Mouse (Mus musculus) hindbrain, embryonic 11.5 days (tissue): Measurements from ENCODE around the gene Pfpl. TPM values are rescaled to one million over a fixed set of nuclear protein-coding genes. Genes with fewer than 3 reads are reported as not detected.

Experiments used
- ATAC-seq: fragments of 200-750 bp; cut with Nextera tagmentation; 2 replicates; pipeline ENCODE4 v1.8.0; 2017; ENCODE audit warnings: mild to moderate bottlenecking, moderate TSS enrichment, moderate library complexity; ENCODE audit not compliant: low FRiP score
- DNase-seq: peaks from one replicate; pipeline ENCODE4 v3.0.0-alpha.2; 2015; ENCODE audit warnings: low spot score
- H3K27ac ChIP-seq: fragments of 300-500 bp; sonication (generic); 2 replicates; pipeline ENCODE4 v1.5.1; 2014; ENCODE audit warnings: mild to moderate bottlenecking, low read depth, low read length
- H3K27me3 ChIP-seq: fragments of 300-500 bp; sonication (generic); 2 replicates; pipeline ENCODE4 v1.6.1; 2014; ENCODE audit warnings: mild to moderate bottlenecking, low read length, moderate library complexity, mixed read lengths; ENCODE audit not compliant: control insufficient read depth, insufficient read depth
- H3K36me3 ChIP-seq: fragments of 300-500 bp; sonication (generic); 2 replicates; pipeline ENCODE4 v1.6.1; 2014; ENCODE audit warnings: mild to moderate bottlenecking, low read length, moderate library complexity, mixed read lengths; ENCODE audit not compliant: control insufficient read depth, insufficient read depth
- H3K4me1 ChIP-seq: fragments of 300-500 bp; sonication (generic); replicated peaks from 2 replicates; pipeline ENCODE4 v1.6.1; 2014; ENCODE audit warnings: low read length, mixed read lengths; ENCODE audit not compliant: control insufficient read depth, insufficient read depth
- H3K4me2 ChIP-seq: fragments of 300-500 bp; sonication (generic); replicated peaks from 2 replicates; pipeline ENCODE4 v1.6.1; 2014; ENCODE audit warnings: mild to moderate bottlenecking, low read depth, low read length
- H3K4me3 ChIP-seq: fragments of 300-500 bp; sonication (generic); 2 replicates; pipeline ENCODE4 v1.5.1; 2014; ENCODE audit warnings: low read depth, low read length
- H3K9ac ChIP-seq: fragments of 300-500 bp; sonication (generic); 2 replicates; pipeline ENCODE4 v1.6.1; 2014; ENCODE audit warnings: low read depth, low read length
- H3K9me3 ChIP-seq: fragments of 300-500 bp; sonication (generic); 2 replicates; pipeline ENCODE4 v1.6.1; 2016; ENCODE audit warnings: low read length; ENCODE audit not compliant: control insufficient read depth
- WGBS: fragments of 180-500 bp; shearing (Covaris S2); extraction: QIAGEN DNeasy Blood & Tissue Kit; methylation state at CpG from one replicate; pipeline ENCODE4 v1.1.7; 2014; 5-methylcytosine and 5-hydroxymethylcytosine counted together
- polyA plus RNA-seq: library from polyadenylated mRNA; unstranded; fragments of >200 nt; fragmentation: Nextera tagmentation; extraction: Ambion mirVana; gene quantifications from 2 replicates; pipeline ENCODE4 v1.2.1, GENCODE M21; 2014

Gene Pfpl
- polyA plus RNA-seq, 1 experiment from 2014 or later: not detected

DNA sequence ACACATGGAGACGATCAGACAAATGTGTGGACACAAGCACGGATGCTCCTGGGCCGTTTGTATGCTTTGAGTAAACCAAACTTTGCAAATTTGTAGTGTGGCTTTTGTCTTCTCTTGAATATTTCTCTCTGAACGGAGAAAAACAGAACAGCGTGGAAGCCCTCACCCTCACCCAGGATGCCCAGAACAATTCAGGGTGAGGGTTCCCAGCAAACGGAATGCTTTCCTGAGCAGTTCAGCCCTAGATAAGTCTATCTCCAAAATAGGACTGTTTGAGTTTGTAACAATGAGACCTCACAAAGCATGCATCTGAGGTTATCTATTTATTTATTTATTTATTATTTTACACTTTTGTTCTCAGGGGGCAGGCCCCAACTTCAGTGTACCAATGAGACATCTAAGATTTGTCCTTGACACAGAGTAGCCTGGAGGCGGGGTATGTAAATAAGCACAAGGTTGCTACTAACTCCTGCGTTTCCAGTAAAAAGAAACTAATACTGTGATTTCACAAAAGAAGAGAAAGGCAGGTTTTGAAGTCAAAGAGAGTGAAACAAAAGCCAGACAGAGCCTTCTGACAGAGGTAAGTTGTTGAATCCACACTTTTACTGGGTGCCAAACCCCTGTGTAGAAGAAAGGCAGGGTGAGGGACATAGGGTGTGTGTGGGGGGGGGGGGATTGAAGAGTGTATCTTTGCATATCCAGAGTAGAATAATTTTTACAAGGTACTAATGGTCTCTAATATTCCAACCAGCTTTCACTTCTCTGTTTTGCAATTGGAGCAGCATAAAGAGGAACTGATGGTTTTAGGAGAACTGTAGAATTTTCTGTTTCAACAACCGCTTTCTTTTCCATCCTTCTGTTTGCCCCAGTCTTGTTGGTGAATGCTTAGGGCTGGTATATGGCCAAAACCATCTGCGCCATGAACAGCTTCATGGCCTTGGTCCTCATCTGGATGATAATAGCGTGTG is 32.9 kb downstream of the Pfpl start, which contains the start of gene Mpeg1:
TSS of gene Mpeg1 (plus strand) at position 498 of the 968 bp plus-strand sequence.
- Histone ChIP-seq H3K4me2 (no peak within 1 kb of the TSS), H3K9me3 (no peaks in the 10 kb centered on the region), H3K4me1 (no peaks in the 10 kb centered on the region), H3K4me3 (no peak within 1 kb of the TSS), H3K27ac (no peak within 1 kb of the TSS), H3K27me3 (no peaks in the 10 kb centered on the region), H3K9ac (no peak within 1 kb of the TSS), H3K36me3 (no peaks in the 10 kb centered on the region)
- DNase-seq (no peak), ATAC-seq (no peak)
- WGBS: 85% methylated on average over 11 of the region's 11 CpGs

DNA sequence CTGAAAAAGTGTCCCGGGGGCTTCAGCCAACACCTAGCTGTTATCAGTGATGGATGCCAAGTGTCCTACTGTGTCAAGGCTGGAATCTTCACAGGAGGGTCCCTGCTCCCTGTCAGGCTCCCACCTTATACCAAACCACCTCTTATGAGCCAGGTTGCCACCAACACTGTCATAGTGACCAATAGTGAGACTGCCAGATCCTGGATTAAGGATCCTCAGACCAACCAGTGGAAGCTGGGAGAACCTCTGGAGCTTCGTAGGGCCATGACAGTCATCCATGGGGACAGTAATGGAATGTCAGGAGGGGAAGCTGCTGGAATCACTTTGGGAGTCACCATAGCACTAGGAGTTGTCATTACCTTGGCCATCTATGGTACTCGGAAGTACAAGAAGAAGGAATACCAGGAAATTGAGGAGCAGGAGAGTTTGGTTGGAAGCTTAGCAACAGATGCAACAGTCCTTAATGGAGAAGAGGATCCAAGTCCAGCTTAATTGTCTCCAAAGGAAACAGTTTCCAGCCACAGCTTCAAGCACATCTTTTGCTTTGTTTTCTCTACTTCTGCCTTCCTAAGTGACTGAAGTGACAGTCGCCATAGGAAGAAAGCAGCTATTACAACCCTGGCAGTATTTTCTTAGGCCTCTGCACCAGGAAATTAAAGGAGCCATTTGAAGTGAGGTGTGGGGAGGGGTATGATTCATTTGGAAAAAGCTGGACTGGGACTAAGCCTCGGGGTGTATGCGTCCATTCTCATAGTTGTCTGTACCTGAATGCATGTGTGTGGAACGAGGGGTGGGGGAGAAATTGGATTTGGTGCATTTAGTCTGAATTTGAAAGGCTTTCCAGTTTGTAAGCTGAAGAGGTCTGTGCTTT is 35.4 kb downstream of the Pfpl start:
- no peaks in the 10 kb centered on the region for H3K36me3 ChIP-seq
- 72% methylated on average over 7 of the region's 7 CpGs for WGBS
- no peak overlapping the region for H3K9ac ChIP-seq
- no peak overlapping the region for H3K27ac ChIP-seq
- H3K4me3 ChIP-seq: no peak overlapping the region
- ATAC-seq: no peak
- no peak overlapping the region for H3K4me2 ChIP-seq
- no peaks in the 10 kb centered on the region for H3K9me3 ChIP-seq
- no peak for DNase-seq
- H3K4me1 ChIP-seq: no peaks in the 10 kb centered on the region; the same call in 1 of the 2 replicates
- H3K27me3 ChIP-seq: no peaks in the 10 kb centered on the region

DNA sequence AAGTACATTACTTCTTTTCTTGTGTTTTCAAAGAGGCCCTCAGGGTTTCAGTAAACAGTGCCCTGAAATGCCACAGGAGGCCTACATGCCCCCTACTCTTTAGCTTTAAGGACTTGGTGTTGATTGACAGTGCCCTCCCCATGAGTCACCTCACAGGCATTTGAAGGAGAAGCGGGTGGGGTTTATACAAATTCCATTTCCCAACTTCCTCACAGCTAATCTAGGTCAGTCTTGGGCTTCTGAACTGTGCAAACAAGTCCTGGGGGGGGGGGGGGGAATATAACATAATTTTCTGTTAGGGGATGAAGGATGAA is 36.0 kb downstream of the Pfpl start:
- no peak overlapping the region for H3K4me2 ChIP-seq
- H3K27ac ChIP-seq: no peak overlapping the region
- H3K36me3 ChIP-seq: no peaks in the 10 kb centered on the region
- H3K9me3 ChIP-seq: no peaks in the 10 kb centered on the region
- H3K4me1 ChIP-seq: no peaks in the 10 kb centered on the region; the same call in 1 of the 2 replicates
- H3K27me3 ChIP-seq: no peaks in the 10 kb centered on the region
- H3K9ac ChIP-seq: no peak overlapping the region
- ATAC-seq: no peak
- DNase-seq: no peak
- no peak overlapping the region for H3K4me3 ChIP-seq
- 44% methylated on average over 1 of the region's 1 CpGs for WGBS

GRCm38 (mm10) chr19:12464127-12464526 is 36.4 kb downstream of the Pfpl start:
- ATAC-seq (no peak), DNase-seq (no peak)
- no peak overlapping the region for H3K4me3 ChIP-seq
- H3K9ac ChIP-seq: no peak overlapping the region
- H3K27me3 ChIP-seq: no peaks in the 10 kb centered on the region
- no peaks in the 10 kb centered on the region; the same call in 1 of the 2 replicates for H3K4me1 ChIP-seq
- WGBS: 86% methylated on average over 5 of the region's 5 CpGs
- H3K36me3 ChIP-seq: no peaks in the 10 kb centered on the region
- no peak overlapping the region for H3K27ac ChIP-seq
- no peaks in the 10 kb centered on the region for H3K9me3 ChIP-seq
- no peak overlapping the region for H3K4me2 ChIP-seq

DNA sequence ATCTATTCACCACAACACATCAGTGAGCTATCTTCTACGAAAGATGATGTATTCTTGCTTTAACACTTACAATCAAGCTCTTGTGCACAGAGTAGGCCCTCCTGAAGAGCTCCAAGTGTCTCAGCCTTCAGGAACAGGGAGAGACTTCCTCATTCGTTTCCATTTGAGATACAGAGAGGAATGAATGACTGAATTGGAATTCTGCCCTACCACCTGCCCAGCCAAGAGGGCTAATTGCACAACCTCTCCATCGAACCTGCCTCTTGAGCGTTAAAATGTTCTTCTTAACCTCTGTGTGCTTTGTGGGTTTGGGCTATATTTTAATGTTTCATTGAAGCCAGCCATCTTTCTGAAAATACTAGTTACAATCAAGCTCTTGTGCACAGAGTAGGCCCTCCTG is 37.0 kb downstream of the Pfpl start:
- WGBS: 93% methylated on average over 4 of the region's 4 CpGs
- Histone ChIP-seq H3K4me1 (no peaks in the 10 kb centered on the region; the same call in 1 of the 2 replicates), H3K36me3 (no peaks in the 10 kb centered on the region), H3K27ac (no peak overlapping the region), H3K27me3 (no peaks in the 10 kb centered on the region), H3K9ac (no peak overlapping the region), H3K4me2 (no peak overlapping the region), H3K9me3 (no peaks in the 10 kb centered on the region), H3K4me3 (no peak overlapping the region)
- DNase-seq: no peak
- no peak for ATAC-seq

DNA sequence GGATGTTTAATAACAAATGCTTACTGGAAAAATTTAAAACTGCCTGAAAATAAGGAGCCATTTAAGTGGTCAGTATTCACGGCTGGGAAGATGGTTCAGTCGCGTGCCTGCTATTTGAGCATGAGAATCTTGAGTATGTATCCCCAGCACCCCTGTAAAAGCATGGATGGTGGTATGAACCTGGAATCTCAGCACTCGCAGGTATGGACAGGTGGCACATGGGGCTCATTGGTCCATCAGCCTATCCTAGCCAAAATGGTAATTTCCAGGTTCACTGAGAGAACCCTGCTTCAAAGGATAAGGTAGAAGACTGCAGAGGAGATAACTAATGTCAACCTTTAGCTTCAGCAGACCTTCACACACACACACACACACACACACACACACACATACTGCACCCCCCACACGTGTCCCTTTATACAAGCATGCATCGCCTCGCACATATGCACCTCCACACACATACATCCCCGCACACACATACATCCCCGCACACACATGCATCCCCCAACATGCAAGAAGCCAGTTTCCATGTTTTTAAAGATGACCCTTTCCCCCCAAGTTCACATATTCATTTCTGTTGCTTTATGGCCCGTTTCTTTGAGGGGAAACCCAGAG is 37.9 kb downstream of the Pfpl start:
- H3K4me1 ChIP-seq: no peaks in the 10 kb centered on the region; the same call in 1 of the 2 replicates
- no peak overlapping the region for H3K9ac ChIP-seq
- no peaks in the 10 kb centered on the region for H3K27me3 ChIP-seq
- H3K9me3 ChIP-seq: no peaks in the 10 kb centered on the region
- H3K36me3 ChIP-seq: no peaks in the 10 kb centered on the region
- no peak overlapping the region for H3K27ac ChIP-seq
- no peak overlapping the region for H3K4me3 ChIP-seq
- H3K4me2 ChIP-seq: no peak overlapping the region
- DNase-seq: no peak
- ATAC-seq: peak; percentile 53; the same call in 1 of the 2 replicates
- 93% methylated on average over 10 of the region's 10 CpGs for WGBS

DNA sequence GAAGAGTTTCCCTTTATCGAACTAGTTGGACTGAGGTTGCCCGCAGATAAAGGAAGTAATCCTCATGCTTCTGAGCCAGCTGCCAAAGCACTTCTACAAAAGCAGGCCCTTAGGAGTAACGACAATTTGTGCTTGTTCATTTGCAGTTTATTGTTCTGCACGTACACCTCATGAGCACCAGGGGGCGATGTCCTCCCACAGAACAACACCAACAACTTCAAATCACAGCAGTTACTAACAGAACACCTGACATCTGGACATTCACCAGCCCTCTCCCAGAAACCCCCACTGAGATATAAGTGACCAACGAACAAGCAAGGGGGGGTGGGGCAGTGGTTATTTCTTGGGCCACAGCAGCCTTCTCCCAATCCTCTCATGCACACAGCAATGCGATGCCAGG is 38.5 kb downstream of the Pfpl start:
- Histone ChIP-seq H3K36me3 (0 out of 2 replicates have a peak, but pooled peaks cover 3% of the 10 kb centered on the region), H3K4me2 (no peak overlapping the region), H3K4me3 (no peak overlapping the region), H3K27me3 (no peaks in the 10 kb centered on the region), H3K27ac (peak overlapping the region; percentile 12; the same call in 1 of the 2 replicates), H3K9me3 (no peaks in the 10 kb centered on the region), H3K9ac (no peak overlapping the region), H3K4me1 (no peaks in the 10 kb centered on the region; the same call in 1 of the 2 replicates)
- WGBS: 33% methylated on average over 7 of the region's 7 CpGs
- peak; percentile 72 for DNase-seq
- peak; percentile 58; the same call in 1 of the 2 replicates for ATAC-seq

GRCm38 (mm10) chr19:12467436-12467835 is 39.7 kb downstream of the Pfpl start:
- H3K4me1 ChIP-seq: no peaks in the 10 kb centered on the region; the same call in 1 of the 2 replicates
- no peaks in the 10 kb centered on the region for H3K27me3 ChIP-seq
- no peak overlapping the region for H3K27ac ChIP-seq
- 86% methylated on average over 5 of the region's 5 CpGs for WGBS
- no peak overlapping the region for H3K9ac ChIP-seq
- H3K36me3 ChIP-seq: 0 out of 2 replicates have a peak, but pooled peaks cover 3% of the 10 kb centered on the region
- H3K9me3 ChIP-seq: no peaks in the 10 kb centered on the region
- DNase-seq: peak; percentile 71
- no peak overlapping the region for H3K4me3 ChIP-seq
- H3K4me2 ChIP-seq: no peak overlapping the region
- ATAC-seq: 0 out of 2 replicates have a peak, but pooled peaks have one; percentile 5
